Mouse (Mus musculus) intestine, embryonic 14.5 days (tissue): Measurements from ENCODE around the gene Ube2h. TPM values are rescaled to one million over a fixed set of nuclear protein-coding genes. Genes with fewer than 3 reads are reported as not detected.
A peak's percentile ranks its signal among the peaks of the same experiment; 100 is the strongest.

Experiments used
- ATAC-seq: fragments of 200-750 bp; cut with Nextera tagmentation; replicated peaks from 2 replicates; pipeline ENCODE4 v1.8.0; 2017; ENCODE audit warnings: low read depth, moderate number of reproducible peaks, moderate TSS enrichment, moderate library complexity; ENCODE audit not compliant: low FRiP score, low TSS enrichment
- DNase-seq: peaks from one replicate; pipeline ENCODE4 v3.0.0-alpha.2; 2018; ENCODE audit warnings: low spot score
- H3K27ac ChIP-seq: fragments of 300-500 bp; sonication (generic); 2 replicates; pipeline ENCODE4 v1.5.1; 2014; ENCODE audit warnings: low read depth, mild to moderate bottlenecking, control low read depth
- H3K27me3 ChIP-seq: fragments of 300-500 bp; sonication (generic); replicated peaks from 2 replicates; pipeline ENCODE4 v1.6.1; 2014; ENCODE audit warnings: low read length, control low read depth; ENCODE audit not compliant: control insufficient read depth, insufficient read depth
- H3K36me3 ChIP-seq: fragments of 300-500 bp; sonication (generic); 2 replicates; pipeline ENCODE4 v1.6.1; 2014; ENCODE audit warnings: low read length, control low read depth; ENCODE audit not compliant: control insufficient read depth, insufficient read depth
- H3K4me1 ChIP-seq: fragments of 300-500 bp; sonication (generic); replicated peaks from 2 replicates; pipeline ENCODE4 v1.6.1; 2014; ENCODE audit warnings: low read length, control low read depth, mixed read lengths; ENCODE audit not compliant: control insufficient read depth, insufficient read depth
- H3K4me2 ChIP-seq: fragments of 300-500 bp; sonication (generic); 2 replicates; pipeline ENCODE4 v1.6.1; 2014; ENCODE audit warnings: low read length
- H3K4me3 ChIP-seq: fragments of 300-500 bp; sonication (generic); 2 replicates; pipeline ENCODE4 v1.5.1; 2014; ENCODE audit warnings: low read depth, low read length, control low read depth, mixed read lengths
- H3K9ac ChIP-seq: fragments of 300-500 bp; sonication (generic); 2 replicates; pipeline ENCODE4 v1.6.1; 2014; ENCODE audit warnings: mild to moderate bottlenecking, low read length
- H3K9me3 ChIP-seq: fragments of 300-500 bp; sonication (generic); 2 replicates; pipeline ENCODE4 v1.6.1; 2016; ENCODE audit warnings: low read length, control low read depth; ENCODE audit not compliant: control insufficient read depth
- WGBS: fragments of 180-500 bp; shearing (Covaris S2); extraction: QIAGEN DNeasy Blood & Tissue Kit; methylation state at CpG from one replicate; pipeline ENCODE4 v1.1.7; 2014; 5-methylcytosine and 5-hydroxymethylcytosine counted together
- polyA plus RNA-seq: library from polyadenylated mRNA; unstranded; fragments of >200 nt; fragmentation: Nextera tagmentation; extraction: Ambion mirVana; gene quantifications from 2 replicates; pipeline ENCODE4 v1.2.1, GENCODE M21; 2014

Ube2h gene
- polyA plus RNA-seq, 1 experiment from 2014 or later: 50.5 TPM

DNA sequence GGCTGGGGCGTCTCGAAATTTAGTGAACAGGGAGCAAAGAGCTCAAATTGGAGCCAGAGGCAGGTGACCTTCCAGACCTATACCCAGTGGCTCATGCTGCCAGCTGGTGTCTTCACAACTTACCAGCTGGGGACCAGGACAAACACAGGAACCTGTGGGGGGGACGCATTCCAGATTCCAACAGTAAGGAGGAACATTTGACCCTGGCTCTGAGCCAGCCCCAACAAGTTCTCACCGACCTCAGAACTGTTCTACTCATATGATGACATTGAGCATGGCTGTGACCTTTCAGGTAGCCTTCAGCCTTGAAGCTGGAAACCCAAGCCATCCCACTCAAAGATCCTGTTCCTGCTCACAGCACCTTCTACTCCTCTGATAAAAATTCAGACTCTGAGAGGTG is 120.7 kb downstream of the Ube2h start:
- Histone ChIP-seq H3K36me3 (no peaks in the 10 kb centered on the region), H3K27me3 (peaks cover 33% of the 10 kb centered on the region), H3K4me2 (no peak overlapping the region), H3K4me3 (no peak overlapping the region), H3K27ac (no peak overlapping the region), H3K4me1 (no peaks in the 10 kb centered on the region; the same call in 1 of the 2 replicates), H3K9me3 (no peaks in the 10 kb centered on the region), H3K9ac (no peak overlapping the region)
- DNase-seq (no peak), ATAC-seq (no peak)
- 78% methylated on average over 4 of the region's 4 CpGs for WGBS

- DNase-seq (no peak), ATAC-seq (no peak)
- WGBS: 54% methylated on average over 6 of the region's 6 CpGs
- Histone ChIP-seq H3K9ac (no peak overlapping the region), H3K36me3 (no peaks in the 10 kb centered on the region), H3K27ac (no peak overlapping the region), H3K4me2 (no peak overlapping the region), H3K4me1 (peaks cover 4% of the 10 kb centered on the region; the same call in 1 of the 2 replicates), H3K4me3 (no peak overlapping the region), H3K9me3 (no peaks in the 10 kb centered on the region), H3K27me3 (peaks cover 49% of the 10 kb centered on the region)
These were observed 122.3 kb downstream of the Ube2h start for GRCm38 (mm10) chr6:30182038-30182437.

DNA sequence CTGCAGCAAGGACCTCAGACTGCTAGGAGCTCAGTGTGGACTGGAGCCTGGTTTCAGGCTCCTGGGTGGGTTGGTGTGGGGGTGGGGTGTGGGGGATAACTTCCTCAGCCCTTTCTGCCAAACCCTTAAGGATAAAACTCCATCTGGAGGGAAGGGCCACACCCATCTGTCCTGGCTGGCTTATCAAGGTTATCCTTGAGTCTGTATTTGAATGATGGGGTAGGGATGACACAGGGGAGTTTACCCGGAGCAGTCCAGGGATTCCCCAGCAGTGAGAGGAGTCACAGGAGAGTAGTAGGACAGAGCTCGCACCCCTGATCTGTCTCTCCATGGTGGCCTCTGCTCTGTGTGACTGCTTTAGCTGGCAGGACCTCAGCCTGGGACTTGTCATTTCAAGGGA is 124.0 kb downstream of the Ube2h start:
- Histone ChIP-seq H3K27me3 (peaks cover 66% of the 10 kb centered on the region), H3K36me3 (no peaks in the 10 kb centered on the region), H3K27ac (no peak overlapping the region), H3K4me2 (no peak overlapping the region), H3K4me1 (peaks cover 12% of the 10 kb centered on the region; the same call in 1 of the 2 replicates), H3K9ac (no peak overlapping the region), H3K9me3 (no peaks in the 10 kb centered on the region), H3K4me3 (no peak overlapping the region)
- WGBS: 14% methylated on average over 2 of the region's 2 CpGs
- DNase-seq: no peak
- ATAC-seq: no peak

- H3K27me3 ChIP-seq: peaks cover 79% of the 10 kb centered on the region
These were observed 125.3 kb downstream of the Ube2h start for GRCm38 (mm10) chr6:30179046-30179445.

GRCm38 (mm10) chr6:30178023-30178639 is 126.2 kb downstream of the Ube2h start:
- no peak overlapping the region for H3K9ac ChIP-seq
- no peak overlapping the region for H3K4me2 ChIP-seq
- no peak overlapping the region for H3K4me3 ChIP-seq
- H3K36me3 ChIP-seq: no peaks in the 10 kb centered on the region
- DNase-seq (peak; percentile 70), ATAC-seq (no peak)
- H3K27ac ChIP-seq: no peak overlapping the region
- no peaks in the 10 kb centered on the region for H3K9me3 ChIP-seq
- peaks cover 88% of the 10 kb centered on the region for H3K27me3 ChIP-seq
- H3K4me1 ChIP-seq: peaks cover 28% of the 10 kb centered on the region
- 2% methylated on average over 27 of the region's 27 CpGs for WGBS

More at GRCm38 (mm10) chr6:30179046-30179445, 125.3 kb downstream of the Ube2h start:
- Histone ChIP-seq H3K4me3 (no peak overlapping the region), H3K4me1 (peaks cover 22% of the 10 kb centered on the region), H3K9ac (no peak overlapping the region), H3K36me3 (no peaks in the 10 kb centered on the region), H3K9me3 (no peaks in the 10 kb centered on the region), H3K27ac (no peak overlapping the region), H3K4me2 (no peak overlapping the region)
- WGBS: 20% methylated on average over 11 of the region's 11 CpGs
- DNase-seq (no peak), ATAC-seq (no peak)

DNA sequence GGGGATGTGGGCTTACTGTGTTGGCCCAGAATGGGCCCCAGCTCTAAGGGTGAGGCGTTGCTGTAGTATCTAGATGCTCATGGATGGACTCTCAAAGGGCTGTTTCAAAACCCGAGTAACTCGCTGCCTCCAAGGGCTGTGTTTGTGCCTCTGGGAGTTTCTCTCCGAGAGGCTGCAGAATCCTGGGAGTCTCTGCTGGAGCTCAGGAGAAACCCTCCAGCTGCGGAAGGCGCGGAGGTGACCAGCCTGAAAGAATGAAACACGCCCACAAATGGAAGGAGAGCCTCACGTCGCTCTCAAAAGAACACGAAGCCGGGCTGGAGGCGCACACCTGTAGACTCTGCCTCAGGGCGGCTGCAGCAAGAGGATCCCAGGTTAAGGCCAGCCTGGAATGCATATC is 127.0 kb downstream of the Ube2h start:
- H3K9me3 ChIP-seq: no peaks in the 10 kb centered on the region
- H3K4me3 ChIP-seq: no peak overlapping the region
- H3K4me2 ChIP-seq: no peak overlapping the region
- ATAC-seq: no peak
- H3K27ac ChIP-seq: no peak overlapping the region
- DNase-seq: peak; percentile 77
- peaks cover 32% of the 10 kb centered on the region for H3K4me1 ChIP-seq
- H3K27me3 ChIP-seq: peaks cover 96% of the 10 kb centered on the region
- H3K9ac ChIP-seq: no peak overlapping the region
- WGBS: under 1% methylated on average over 14 of the region's 14 CpGs
- no peaks in the 10 kb centered on the region for H3K36me3 ChIP-seq

- H3K4me3 ChIP-seq: no peak overlapping the region
- peaks cover 99% of the 10 kb centered on the region for H3K27me3 ChIP-seq
- 0 out of 2 replicates have a peak overlapping the region, but pooled peaks have one; percentile 45 for H3K4me2 ChIP-seq
- ATAC-seq: no peak
- no peaks in the 10 kb centered on the region for H3K36me3 ChIP-seq
- peak; percentile 70 for DNase-seq
- peaks cover 36% of the 10 kb centered on the region for H3K4me1 ChIP-seq
- H3K9me3 ChIP-seq: no peaks in the 10 kb centered on the region
- 8% methylated on average over 12 of the region's 12 CpGs for WGBS
- H3K9ac ChIP-seq: no peak overlapping the region
- H3K27ac ChIP-seq: no peak overlapping the region
These were observed 127.8 kb downstream of the Ube2h start for GRCm38 (mm10) chr6:30176496-30176895.

GRCm38 (mm10) chr6:30175918-30176421 is 128.4 kb downstream of the Ube2h start:
- H3K9ac ChIP-seq: no peak overlapping the region
- H3K4me2 ChIP-seq: peak overlapping the region; percentile 45
- peaks cover 100% of the 10 kb centered on the region for H3K27me3 ChIP-seq
- H3K4me3 ChIP-seq: peak overlapping the region; percentile 43
- no peaks in the 10 kb centered on the region for H3K9me3 ChIP-seq
- DNase-seq (peak; percentile 75), ATAC-seq (no peak)
- under 1% methylated on average over 27 of the region's 28 CpGs for WGBS
- no peaks in the 10 kb centered on the region for H3K36me3 ChIP-seq
- H3K27ac ChIP-seq: no peak overlapping the region
- peaks cover 36% of the 10 kb centered on the region for H3K4me1 ChIP-seq
